Mouse (Mus musculus) heart, embryonic 14.5 days (tissue): ENCODE measurements around the gene Foxo6. TPM values are rescaled to one million over a fixed set of nuclear protein-coding genes. Genes with fewer than 3 reads are reported as not detected.
A peak's percentile ranks its signal among the peaks of the same experiment; 100 is the strongest.

ENCODE experiments used
- ATAC-seq: fragments of 200-750 bp; cut with Nextera tagmentation; 2 replicates; pipeline ENCODE4 v1.8.0; 2017; ENCODE audit warnings: low read depth, moderate TSS enrichment; ENCODE audit not compliant: insufficient number of reproducible peaks, insufficient read depth, low FRiP score
- H3K27ac ChIP-seq, 2 experiments: fragments of 200-500 bp in 1 of 2; fragments of 300-500 bp in 1 of 2; sonication (generic) in 1 of 2; replicated peaks in 1 of 2; 2 replicates each; pipeline ENCODE4 v1.5.1; 2012 to 2014; ENCODE audit warnings: low read depth in 2 of 2, low read length in 2 of 2, control low read depth in 1 of 2, mild to moderate bottlenecking in 1 of 2, mixed read lengths in 1 of 2; ENCODE audit not compliant: control insufficient read depth in 1 of 2, insufficient read depth in 1 of 2
- H3K27me3 ChIP-seq: fragments of 300-500 bp; sonication (generic); 2 replicates; pipeline ENCODE4 v1.6.1; 2014; ENCODE audit warnings: mild to moderate bottlenecking, low read length, control low read depth; ENCODE audit not compliant: control insufficient read depth, insufficient read depth
- H3K36me3 ChIP-seq: fragments of 300-500 bp; sonication (generic); 2 replicates; pipeline ENCODE4 v1.6.1; 2014; ENCODE audit warnings: mild to moderate bottlenecking, control low read depth, low read length, mixed read lengths; ENCODE audit not compliant: control insufficient read depth, insufficient read depth
- H3K4me1 ChIP-seq, 2 experiments: fragments of 200-500 bp in 1 of 2; fragments of 300-500 bp in 1 of 2; sonication (generic) in 1 of 2; 2 replicates each; pipeline ENCODE4 v1.6.1; 2012 to 2014; ENCODE audit warnings: low read length in 2 of 2, control low read depth in 1 of 2, mixed read lengths in 1 of 2; ENCODE audit not compliant: control insufficient read depth in 2 of 2, insufficient read depth in 2 of 2
- H3K4me2 ChIP-seq: fragments of 300-500 bp; sonication (generic); 2 replicates; pipeline ENCODE4 v1.6.1; 2014; ENCODE audit warnings: mild to moderate bottlenecking, low read length
- H3K4me3 ChIP-seq, 2 experiments: fragments of 200-500 bp in 1 of 2; fragments of 300-500 bp in 1 of 2; sonication (generic) in 1 of 2; 2 replicates each; pipeline ENCODE4 v1.5.1; 2012 to 2014; ENCODE audit warnings: low read length in 2 of 2, mild to moderate bottlenecking in 2 of 2, control low read depth in 1 of 2, low read depth in 1 of 2, moderate library complexity in 1 of 2; ENCODE audit not compliant: control insufficient read depth in 1 of 2, insufficient read depth in 1 of 2
- H3K9ac ChIP-seq: fragments of 300-500 bp; sonication (generic); 2 replicates; pipeline ENCODE4 v1.6.1; 2014; ENCODE audit warnings: mild to moderate bottlenecking, low read length
- H3K9me3 ChIP-seq: fragments of 300-500 bp; sonication (generic); 2 replicates; pipeline ENCODE4 v1.6.1; 2016; ENCODE audit warnings: low read length, control low read depth; ENCODE audit not compliant: control insufficient read depth
- WGBS: fragments of 180-500 bp; shearing (Covaris S2); extraction: QIAGEN DNeasy Blood & Tissue Kit; methylation state at CpG from one replicate; pipeline ENCODE4 v1.1.7; 2014; 5-methylcytosine and 5-hydroxymethylcytosine counted together
- polyA plus RNA-seq: library from polyadenylated mRNA; unstranded; fragments of >200 nt; fragmentation: Nextera tagmentation; extraction: Ambion mirVana; gene quantifications from 2 replicates; pipeline ENCODE4 v1.2.1, GENCODE M21; 2014

Foxo6 gene
- polyA plus RNA-seq, 1 experiment from 2014 or later = 0.24 TPM

- Histone ChIP-seq H3K4me3 (peak overlapping the region; percentile 34 to 46; a peak in 3 of 4 replicates), H3K9me3 (no peaks in the 10 kb centered on the region), H3K27me3 (peaks cover 75% of the 10 kb centered on the region), H3K27ac (no peak overlapping the region), H3K9ac (peak overlapping the region; percentile 66), H3K4me1 (peaks cover 6 to 14% of the 10 kb centered on the region in 2 experiments), H3K36me3 (no peaks in the 10 kb centered on the region), H3K4me2 (peak overlapping the region; percentile 85)
- peak; percentile 19; the same call in 1 of the 2 replicates for ATAC-seq
- WGBS = 11% methylated on average over 25 of the region's 25 CpGs
Observed at GRCm38 (mm10) chr4:120267683-120268082, 19.5 kb downstream of the Foxo6 start.

GRCm38 (mm10) chr4:120267136-120267535 lies 20.0 kb downstream of the Foxo6 start:
- no peaks in the 10 kb centered on the region for H3K9me3 ChIP-seq
- peaks cover 80% of the 10 kb centered on the region for H3K27me3 ChIP-seq
- ATAC-seq = no peak
- WGBS = 32% methylated on average over 24 of the region's 24 CpGs
- no peak overlapping the region for H3K4me3 ChIP-seq
- H3K27ac ChIP-seq = no peak overlapping the region
- H3K36me3 ChIP-seq = no peaks in the 10 kb centered on the region
- peaks cover 6 to 14% of the 10 kb centered on the region in 2 experiments for H3K4me1 ChIP-seq
- H3K9ac ChIP-seq = no peak overlapping the region
- H3K4me2 ChIP-seq = no peak overlapping the region

GRCm38 (mm10) chr4:120264105-120264504 lies 23.0 kb downstream of the Foxo6 start:
- Histone ChIP-seq H3K4me3 (no peak overlapping the region), H3K9me3 (no peaks in the 10 kb centered on the region), H3K36me3 (no peaks in the 10 kb centered on the region), H3K4me1 (no peaks in the 10 kb centered on the region; a peak in 2 of 4 replicates), H3K4me2 (no peak overlapping the region), H3K27ac (no peak overlapping the region), H3K9ac (no peak overlapping the region), H3K27me3 (peaks cover 87% of the 10 kb centered on the region)
- WGBS = 52% methylated on average over 3 of the region's 3 CpGs
- ATAC-seq = no peak

GRCm38 (mm10) chr4:120262726-120263125 lies 24.4 kb downstream of the Foxo6 start:
- Histone ChIP-seq H3K4me2 (no peak overlapping the region), H3K27ac (no peak overlapping the region), H3K9me3 (no peaks in the 10 kb centered on the region), H3K9ac (no peak overlapping the region), H3K4me3 (no peak overlapping the region), H3K4me1 (no peaks in the 10 kb centered on the region; a peak in 2 of 4 replicates), H3K36me3 (no peaks in the 10 kb centered on the region), H3K27me3 (peaks cover 82% of the 10 kb centered on the region)
- no peak for ATAC-seq
- WGBS = 57% methylated on average over 2 of the region's 2 CpGs

GRCm38 (mm10) chr4:120262206-120262605 lies 24.9 kb downstream of the Foxo6 start:
- no peak overlapping the region for H3K9ac ChIP-seq
- no peaks in the 10 kb centered on the region for H3K4me1 ChIP-seq
- no peak overlapping the region for H3K27ac ChIP-seq
- no peaks in the 10 kb centered on the region for H3K36me3 ChIP-seq
- H3K9me3 ChIP-seq = no peaks in the 10 kb centered on the region
- no peak overlapping the region for H3K4me2 ChIP-seq
- H3K27me3 ChIP-seq = peaks cover 77% of the 10 kb centered on the region
- H3K4me3 ChIP-seq = no peak overlapping the region
- no peak for ATAC-seq
- 30% methylated on average over 10 of the region's 10 CpGs for WGBS

- Histone ChIP-seq H3K4me2 (no peak overlapping the region), H3K27ac (no peak overlapping the region), H3K4me1 (no peaks in the 10 kb centered on the region; a peak in 1 of 4 replicates), H3K9me3 (no peaks in the 10 kb centered on the region), H3K27me3 (peaks cover 62% of the 10 kb centered on the region), H3K9ac (no peak overlapping the region), H3K36me3 (no peaks in the 10 kb centered on the region), H3K4me3 (no peak overlapping the region)
- ATAC-seq = no peak
- 49% methylated on average over 21 of the region's 21 CpGs for WGBS
Observed at GRCm38 (mm10) chr4:120259356-120260181, 27.6 kb downstream of the Foxo6 start.

GRCm38 (mm10) chr4:120248800-120249261 lies 38.3 kb downstream of the Foxo6 start:
- Histone ChIP-seq H3K36me3 (no peaks in the 10 kb centered on the region), H3K27me3 (0 out of 2 replicates have a peak, but pooled peaks cover 6% of the 10 kb centered on the region), H3K4me1 (peaks cover 33 to 41% of the 10 kb centered on the region in 2 experiments), H3K4me3 (no peak overlapping the region), H3K4me2 (peak overlapping the region; percentile 49), H3K9ac (0 out of 2 replicates have a peak overlapping the region, but pooled peaks have one; percentile 8), H3K27ac (peak overlapping the region; percentile 75 to 92), H3K9me3 (no peaks in the 10 kb centered on the region)
- 13% methylated on average over 8 of the region's 8 CpGs for WGBS
- peak; percentile 83 for ATAC-seq
